Mouse (Mus musculus) T-cell, adult 66 days (primary cell): ENCODE data around the gene Aldh3b3. TPM values are rescaled to one million over a fixed set of nuclear protein-coding genes. Genes with fewer than 3 reads are reported as not detected.

Experiments used
- total RNA-seq, 2 experiments: library from RNA; stranded (reverse); gene quantifications; 3 replicates in 1 of 2; 4 replicates in 1 of 2; pipeline ENCODE4 v1.2.4; 2023

The Aldh3b3 gene
- not detected for total RNA-seq

DNA sequence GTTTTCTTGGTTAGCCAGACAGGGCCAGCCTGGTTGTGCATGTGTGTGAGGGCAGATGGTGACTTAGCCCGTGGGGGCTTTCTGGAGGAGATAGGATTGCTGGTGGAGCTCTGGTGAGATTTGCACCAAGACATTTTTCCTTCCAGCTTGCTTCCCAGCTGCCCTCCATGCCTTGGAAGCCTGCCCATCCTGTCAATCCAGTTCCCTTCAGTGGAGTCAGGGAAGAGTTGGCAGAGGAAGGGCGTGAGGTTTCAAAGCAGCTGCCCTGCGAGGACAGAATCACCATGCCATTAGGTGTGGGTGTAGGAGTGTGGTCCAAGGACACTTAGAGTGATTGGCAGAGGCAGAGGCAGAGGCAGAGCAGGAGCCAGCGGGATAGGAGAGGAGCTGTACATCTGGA lies at the start of gene Aldh3b3:
TSS of gene Aldh3b3 (plus strand) at position 176 of the 400 bp plus-strand sequence.

DNA sequence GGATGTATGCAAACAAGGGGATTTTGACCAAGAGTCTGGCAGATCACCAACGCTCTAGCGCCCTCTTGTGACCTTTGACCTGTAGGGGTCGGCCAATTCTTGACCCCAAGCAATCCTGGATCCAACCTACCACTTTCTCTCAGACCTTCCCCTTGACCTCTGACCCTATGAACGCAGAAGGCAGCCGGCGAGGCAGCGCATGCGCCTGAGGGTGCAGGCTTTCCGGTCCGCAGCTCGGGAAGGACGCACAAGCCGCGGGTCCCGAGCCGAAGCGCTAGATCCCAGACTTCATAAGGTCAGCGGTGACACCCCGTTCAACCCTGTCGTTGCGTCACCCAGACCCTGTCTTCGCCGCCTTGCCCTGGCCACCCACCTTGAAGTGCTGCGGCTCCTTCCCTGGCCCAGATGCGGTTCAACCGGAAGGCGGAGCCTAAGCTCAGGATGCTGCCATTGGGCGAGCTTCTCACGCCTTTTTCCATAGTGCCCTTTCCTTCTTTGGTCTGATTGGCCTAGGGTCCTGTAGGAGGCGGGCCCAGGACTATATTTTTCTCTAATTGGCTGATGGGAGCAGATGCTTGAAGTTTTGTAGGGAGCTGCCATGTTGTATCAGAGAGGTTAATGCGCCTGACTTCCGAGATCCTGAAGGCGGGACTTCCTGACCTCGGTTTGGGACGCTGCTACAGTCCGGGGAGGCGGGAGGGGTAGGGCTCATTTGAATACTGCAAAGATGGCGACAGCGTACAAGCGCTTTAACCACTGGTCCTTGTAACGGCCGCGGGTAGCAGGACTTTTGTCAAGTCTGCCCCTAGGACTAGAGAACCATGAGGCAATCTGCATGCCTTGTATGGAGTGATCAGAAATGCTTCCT lies 45.9 kb upstream of the Aldh3b3 start, which contains the start of gene Ndufs8:
TSS of gene Ndufs8 (minus strand) at position 438 of the 868 bp plus-strand sequence.

DNA sequence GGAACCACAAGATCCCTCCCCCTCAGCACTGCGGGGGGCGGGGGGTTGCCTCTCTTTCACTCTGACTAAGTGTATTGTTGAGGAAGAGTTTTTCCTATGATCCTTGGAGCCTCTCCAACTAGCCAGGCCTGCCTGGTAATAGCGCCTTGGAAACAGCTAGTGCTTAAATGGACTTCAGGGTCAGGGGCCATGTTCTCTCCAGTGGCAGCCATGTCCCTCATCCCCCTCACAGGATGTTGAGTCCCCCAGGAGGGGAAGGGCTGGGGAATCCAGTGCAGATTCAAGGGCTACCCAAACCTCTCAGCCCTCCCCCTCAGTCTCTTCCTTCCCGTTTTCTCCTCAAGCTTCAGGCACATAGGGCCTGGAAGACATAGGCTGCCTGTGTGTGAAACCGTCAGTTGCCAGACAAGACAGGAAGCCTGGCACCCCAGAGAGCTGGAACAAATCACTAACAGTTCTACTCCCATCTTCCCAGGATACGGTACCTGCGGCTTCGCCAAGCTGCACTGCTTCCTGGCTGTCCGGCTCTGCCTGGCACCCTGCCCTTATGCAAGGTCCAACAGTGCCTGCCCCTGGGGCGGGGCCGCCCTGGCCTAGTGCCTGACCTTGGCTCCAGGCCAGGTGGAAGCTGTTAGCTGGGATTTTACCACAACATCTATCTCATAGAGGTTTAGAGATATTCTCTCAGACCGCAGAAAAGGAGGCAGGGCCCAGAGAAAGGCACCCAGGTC lies 29.1 kb upstream of the Aldh3b3 start, which contains the start of gene Aldh3b1:
TSS of gene Aldh3b1 (minus strand) at position 598 of the 731 bp plus-strand sequence.

DNA sequence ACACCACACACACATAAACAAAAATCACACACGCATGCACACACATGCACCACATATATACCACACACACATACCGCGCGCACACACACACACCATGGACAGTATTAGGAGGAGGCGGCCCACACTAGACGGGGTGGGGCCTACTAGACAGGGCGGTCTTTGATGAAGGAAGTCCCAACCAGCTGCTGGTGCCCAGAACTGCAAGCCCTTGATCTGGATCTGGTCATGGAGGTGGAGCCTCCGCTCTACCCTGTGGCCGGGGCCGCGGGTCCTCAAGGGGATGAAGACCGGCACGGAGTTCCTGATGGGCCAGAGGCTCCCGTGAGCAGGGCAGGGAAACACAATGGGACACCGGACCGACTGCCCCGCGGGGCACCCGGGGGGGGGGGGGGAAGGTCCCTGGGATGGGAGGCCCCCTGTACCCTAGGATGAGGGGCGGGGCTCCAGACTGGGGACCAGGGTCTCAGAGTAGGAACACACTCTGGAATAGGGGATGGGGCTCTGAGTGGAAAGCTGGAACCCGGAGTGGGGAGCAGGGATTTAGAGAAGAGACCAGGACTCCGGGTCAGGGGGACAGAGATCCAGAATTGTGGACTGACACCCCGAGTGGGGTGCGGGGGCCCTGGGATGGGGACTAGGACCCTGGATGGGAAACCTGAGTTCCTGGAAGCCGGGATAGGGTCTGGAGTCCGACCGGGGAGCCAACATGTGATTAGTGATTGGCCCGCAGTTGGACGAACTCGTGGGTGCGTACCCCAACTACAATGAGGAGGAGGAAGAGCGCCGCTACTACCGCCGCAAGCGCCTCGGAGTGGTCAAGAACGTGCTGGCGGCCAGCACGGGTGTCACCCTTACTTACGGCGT lies 23.2 kb upstream of the Aldh3b3 start, which contains the start of gene Unc93b1:
TSS of gene Unc93b1 (plus strand) at position 155 of the 864 bp plus-strand sequence.

DNA sequence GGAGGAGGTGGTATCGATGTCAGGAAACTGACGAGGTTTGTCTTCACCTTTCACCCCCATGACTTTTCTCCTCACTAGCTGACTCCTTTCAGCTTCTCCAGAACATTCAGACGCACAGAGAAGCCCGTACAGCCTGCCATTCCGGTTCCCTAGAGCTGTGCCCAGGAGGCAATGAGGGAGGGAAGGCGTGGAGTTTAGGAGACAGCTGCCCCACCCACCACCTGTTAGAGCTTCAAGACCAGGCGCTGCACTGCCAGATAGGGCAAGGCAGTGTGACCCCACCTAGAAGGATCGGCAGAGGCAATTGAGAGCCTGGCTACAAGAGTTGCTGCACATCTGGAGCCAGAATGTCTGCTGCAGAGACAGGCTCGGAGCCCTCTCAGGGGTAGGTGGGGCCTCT lies 13.8 kb downstream of the Aldh3b3 start, which contains the start of gene Aldh3b2:
TSS of gene Aldh3b2 (plus strand) at position 100 of the 400 bp plus-strand sequence.

DNA sequence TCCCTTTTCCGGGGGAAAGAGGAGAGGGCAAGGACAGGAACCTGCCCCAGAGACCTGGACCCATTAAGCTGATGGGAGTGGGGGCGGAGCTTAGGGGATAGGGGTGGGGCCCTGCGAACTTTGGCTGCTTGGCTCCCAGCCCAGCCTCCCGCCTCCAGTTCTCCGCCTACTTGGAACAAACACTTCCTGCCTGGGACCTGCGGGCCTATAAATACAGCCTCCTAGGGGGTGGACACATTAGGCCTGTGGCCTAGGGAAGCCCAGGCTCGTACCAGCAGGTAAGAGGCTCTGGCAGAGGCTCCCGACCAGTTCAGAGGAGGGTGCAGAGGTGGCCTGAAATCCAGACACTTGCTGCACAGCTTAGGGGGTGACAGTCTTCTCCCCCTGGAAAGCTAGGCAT lies 27.9 kb downstream of the Aldh3b3 start, which contains the start of gene Acy3:
TSS of gene Acy3 (plus strand) at position 237 of the 400 bp plus-strand sequence.

DNA sequence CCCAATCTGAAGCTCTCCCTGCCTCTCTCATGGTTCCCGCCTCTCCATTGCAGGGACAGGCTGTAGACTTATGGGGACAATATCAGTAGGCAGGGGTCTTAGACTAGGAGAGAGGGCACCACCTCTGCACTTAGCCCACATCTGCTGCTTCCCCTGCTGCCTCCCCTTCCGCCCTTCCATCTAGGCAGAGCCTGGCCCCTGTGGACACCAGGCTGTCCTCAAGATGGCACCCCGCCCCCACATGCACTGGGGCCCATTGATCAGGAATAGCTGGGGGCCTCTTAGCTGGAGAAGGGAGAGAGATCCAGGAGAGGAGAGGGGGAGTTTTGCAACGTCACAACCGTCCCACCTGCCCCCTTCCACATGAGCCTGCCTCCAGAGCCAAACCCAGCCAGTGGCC lies 34.0 kb downstream of the Aldh3b3 start, which contains the start of gene Tbx10:
TSS of gene Tbx10 (plus strand) at position 337 of the 400 bp plus-strand sequence.

DNA sequence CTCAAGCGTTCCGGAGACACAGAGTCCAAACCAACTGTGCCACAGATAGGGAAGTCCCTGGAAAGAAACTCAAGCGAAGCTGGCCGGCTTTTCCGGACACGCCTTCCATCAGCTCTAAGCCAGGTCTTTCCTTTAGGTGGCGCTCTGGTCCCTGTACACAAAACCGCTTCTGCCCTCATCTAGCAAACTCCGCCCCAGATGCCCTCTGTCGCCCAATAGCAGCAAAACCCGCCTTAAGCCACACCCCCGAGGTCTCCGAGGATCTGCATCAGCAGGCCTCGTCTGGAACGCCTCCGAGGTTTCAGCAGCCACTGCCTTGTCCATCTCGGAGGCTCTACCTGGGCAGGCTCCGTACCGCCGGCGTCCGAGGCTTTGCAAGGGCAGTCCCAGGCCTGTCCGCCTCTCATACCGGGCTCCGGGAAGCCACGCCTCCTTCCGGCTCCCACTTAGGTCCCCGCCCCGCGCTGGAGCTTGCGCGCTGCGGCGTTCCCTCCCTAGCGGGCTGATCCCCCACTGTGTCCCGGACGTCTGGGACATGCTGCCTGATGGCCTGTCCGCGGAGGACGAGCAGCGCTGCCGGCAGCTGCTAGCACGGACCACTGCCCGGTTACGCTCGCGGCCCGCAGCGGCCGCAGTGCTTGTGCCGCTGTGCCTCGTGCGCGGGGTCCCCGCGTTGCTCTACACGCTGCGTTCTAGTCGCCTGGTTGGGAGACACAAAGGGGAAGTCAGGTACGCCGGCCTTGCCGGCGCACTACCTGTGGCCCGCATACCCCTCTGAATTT lies 41.9 kb downstream of the Aldh3b3 start, which contains the start of the genes Nudt8 and Gm49405:
TSS of gene Nudt8 (plus strand) at position 462 of the 782 bp plus-strand sequence.
TSS of gene Gm49405 (plus strand) at position 508 of the 782 bp plus-strand sequence.

DNA sequence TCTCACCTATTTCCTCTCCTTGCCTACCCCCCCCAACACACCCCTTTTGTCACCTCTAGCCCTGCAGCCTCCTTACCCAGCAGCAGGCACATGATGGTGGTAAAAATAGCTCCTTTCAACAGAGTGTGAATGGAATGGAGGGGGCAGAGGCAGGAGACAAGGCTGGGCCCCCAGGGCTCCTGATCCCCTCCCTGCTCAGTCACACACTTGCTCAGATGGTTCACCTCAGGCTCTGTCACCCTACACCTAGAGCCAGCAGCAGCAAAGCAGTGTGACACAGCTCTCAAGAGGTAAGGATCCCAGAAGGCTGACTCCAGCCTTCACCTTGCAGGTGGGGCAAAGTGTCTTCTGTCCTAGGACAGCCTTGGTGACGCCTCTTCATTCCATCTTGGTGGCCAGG lies 44.7 kb downstream of the Aldh3b3 start, which contains the start of gene Doc2g:
TSS of gene Doc2g (plus strand) at position 202 of the 400 bp plus-strand sequence.

DNA sequence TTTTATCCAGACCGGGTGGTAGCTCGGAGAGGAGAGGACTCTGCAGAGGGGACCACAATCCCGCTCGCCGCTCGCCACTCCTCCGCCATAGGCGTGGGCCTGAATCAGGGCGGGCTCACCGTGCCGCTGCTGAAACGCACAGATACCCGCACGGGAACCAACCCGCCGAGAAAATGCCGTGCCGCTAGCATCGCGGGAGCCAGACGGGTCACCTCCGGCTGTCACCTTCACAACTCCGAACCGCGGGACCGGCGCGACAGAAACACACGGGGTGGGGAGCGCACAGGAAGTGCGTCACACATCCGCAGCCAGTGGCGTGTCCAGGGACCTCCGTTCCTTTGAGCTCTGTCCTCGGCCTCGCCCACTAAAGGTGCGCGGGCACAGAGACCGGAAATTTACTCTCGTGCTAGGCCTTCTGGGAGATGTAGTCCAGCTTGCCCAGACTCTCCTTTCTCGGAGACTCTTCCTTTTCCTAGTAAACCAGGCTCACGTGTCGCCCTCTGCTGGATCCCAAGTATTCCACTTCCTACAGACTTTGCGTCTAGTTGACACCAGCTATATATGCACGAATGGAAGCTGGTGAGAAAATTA lies 54.1 kb downstream of the Aldh3b3 start, which contains the start of gene Ndufv1:
TSS of gene Ndufv1 (minus strand) at position 375 of the 591 bp plus-strand sequence.

Other genes with a start within 250 kb of the Aldh3b3 start
- 100 to 1,000 TPM; 143 to 147 TPM for gene Kmt5b, start 191.2 kb upstream of the Aldh3b3 start, total RNA-seq
- 10 to 100 TPM; 45.6 to 87.1 TPM for gene Chka, start 106.9 kb upstream of the Aldh3b3 start, total RNA-seq
- 10 to 100 TPM; 69.9 to 85.2 TPM for gene Tcirg1, start 51.5 kb upstream of the Aldh3b3 start, total RNA-seq
- 10 to 100 TPM; 55.5 to 58.7 TPM for gene Ndufs8, start 45.9 kb upstream of the Aldh3b3 start, total RNA-seq
- under 1 TPM; 0.59 to 0.76 TPM for gene Aldh3b1, start 28.8 kb upstream of the Aldh3b3 start, total RNA-seq
- 10 to 100 TPM; 15.1 to 18.0 TPM for gene Unc93b1, start 23.5 kb upstream of the Aldh3b3 start, total RNA-seq
- gene Aldh3b2, start 13.7 kb downstream of the Aldh3b3 start, total RNA-seq, result not detected
- not detected for gene Acy3, start 27.9 kb downstream of the Aldh3b3 start, total RNA-seq
- gene Tbx10, start 34.1 kb downstream of the Aldh3b3 start, total RNA-seq, result not detected
- 1 to 10 TPM; 5.1 to 8.8 TPM for gene Nudt8, start 41.9 kb downstream of the Aldh3b3 start, total RNA-seq
- gene Gm49405, start 42.0 kb downstream of the Aldh3b3 start, total RNA-seq, result 1 to 10 TPM; 1.2 to 1.4 TPM
- gene Doc2g, start 44.7 kb downstream of the Aldh3b3 start, total RNA-seq, result 1 to 10 TPM; 3.3 to 3.8 TPM
- 10 to 100 TPM; 92.7 to 97.9 TPM for gene Ndufv1, start 54.2 kb downstream of the Aldh3b3 start, total RNA-seq
- gene Gstp1, start 79.3 kb downstream of the Aldh3b3 start, total RNA-seq, result 100 to 1,000 TPM; 219 to 238 TPM
- gene Gstp2, start 87.4 kb downstream of the Aldh3b3 start, total RNA-seq, result 10 to 100 TPM; 26.7 to 30.7 TPM
- gene Gstp3, start 100.9 kb downstream of the Aldh3b3 start, total RNA-seq, result 10 to 100 TPM; 28.7 to 37.1 TPM
- not detected for gene Cabp2, start 122.9 kb downstream of the Aldh3b3 start, total RNA-seq
- 100 to 1,000 TPM; 166 to 171 TPM for gene Cdk2ap2, start 138.5 kb downstream of the Aldh3b3 start, total RNA-seq
- gene Pitpnm1, start 141.4 kb downstream of the Aldh3b3 start, total RNA-seq, result 100 to 1,000 TPM; 322 TPM
- 100 to 1,000 TPM; 144 to 147 TPM for gene Aip, start 167.2 kb downstream of the Aldh3b3 start, total RNA-seq
- 1 to 10 TPM in 1 of 2 experiments, under 1 TPM in 1; 0.99 to 1.7 TPM for gene Gpr152, start 181.1 kb downstream of the Aldh3b3 start, total RNA-seq
- gene Cabp4, start 185.4 kb downstream of the Aldh3b3 start, total RNA-seq, result not detected
- 100 to 1,000 TPM; 127 to 139 TPM for gene Coro1b, start 190.0 kb downstream of the Aldh3b3 start, total RNA-seq
- gene Ptprcap, start 195.0 kb downstream of the Aldh3b3 start, total RNA-seq, result 100 to 1,000 TPM; 313 to 348 TPM
- 10 to 100 TPM; 34.8 to 49.8 TPM for gene Rps6kb2, start 204.7 kb downstream of the Aldh3b3 start, total RNA-seq
- 10 to 100 TPM; 68.8 to 73.6 TPM for gene Carns1, start 216.8 kb downstream of the Aldh3b3 start, total RNA-seq
- 100 to 1,000 TPM; 292 to 316 TPM for gene Tbc1d10c, start 232.6 kb downstream of the Aldh3b3 start, total RNA-seq
- 100 to 1,000 TPM; 386 to 415 TPM for gene Ppp1ca, start 233.4 kb downstream of the Aldh3b3 start, total RNA-seq
- gene Rad9a, start 243.0 kb downstream of the Aldh3b3 start, total RNA-seq, result 10 to 100 TPM; 46.6 to 54.9 TPM